Mouse (Mus musculus) T-helper 2 cell (primary cell): Measurements from ENCODE around the gene Bcr.

Experiments used
- in situ Hi-C: fragments of 300-600 bp; cut with MboI, MseI; formaldehyde crosslinking; loops from one replicate; pipeline ENCODE4 v1.15.1; 2025; ENCODE audit warnings: high pct_unique_total_duplicates

Gene Bcr

DNA sequence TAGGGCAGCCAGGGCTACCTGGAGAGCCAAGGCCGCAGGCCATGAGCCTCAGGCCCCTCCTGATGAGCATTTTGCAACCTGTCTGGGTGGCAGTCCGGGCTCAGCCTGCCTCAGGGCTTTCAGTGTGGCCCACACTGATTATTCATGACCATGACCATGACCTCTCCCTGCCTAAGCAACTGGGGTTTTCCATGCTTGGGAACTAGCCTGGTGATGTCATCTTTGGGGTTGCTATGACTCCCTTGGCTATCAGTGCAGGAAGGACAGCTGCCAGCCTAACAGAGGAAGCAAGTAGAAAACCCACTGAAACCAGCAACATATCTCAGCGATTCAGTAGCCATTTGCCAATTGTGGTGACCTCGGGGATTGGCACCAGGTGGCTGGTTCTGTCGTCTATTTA, 60.6 kb downstream of the Bcr start:
- in situ Hi-C loops: loop anchor here (25.0 kb wide), 1 partner anchor 984 kb away; no protein-coding TSS in a partner anchor

DNA sequence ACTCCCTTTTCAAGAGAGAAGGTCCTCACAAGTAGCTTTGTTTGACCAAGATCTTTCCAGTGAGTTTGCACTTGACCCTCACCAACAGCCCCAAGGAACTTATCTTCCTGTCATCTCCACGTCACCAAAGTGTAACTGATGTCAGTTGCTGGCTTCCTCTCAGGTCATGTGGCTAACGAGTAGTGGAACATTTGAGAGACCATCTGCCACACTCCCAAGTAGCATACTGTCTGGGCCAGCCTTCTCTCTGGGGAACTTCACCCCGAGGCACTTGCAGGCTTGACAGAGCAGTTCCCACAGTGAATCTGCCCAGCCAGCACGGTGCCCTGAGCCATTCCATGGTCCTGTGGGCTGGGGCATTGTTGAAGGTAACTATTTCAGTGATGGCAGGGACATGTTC, 65.2 kb downstream of the Bcr start:
- in situ Hi-C loops: no loop called here

DNA sequence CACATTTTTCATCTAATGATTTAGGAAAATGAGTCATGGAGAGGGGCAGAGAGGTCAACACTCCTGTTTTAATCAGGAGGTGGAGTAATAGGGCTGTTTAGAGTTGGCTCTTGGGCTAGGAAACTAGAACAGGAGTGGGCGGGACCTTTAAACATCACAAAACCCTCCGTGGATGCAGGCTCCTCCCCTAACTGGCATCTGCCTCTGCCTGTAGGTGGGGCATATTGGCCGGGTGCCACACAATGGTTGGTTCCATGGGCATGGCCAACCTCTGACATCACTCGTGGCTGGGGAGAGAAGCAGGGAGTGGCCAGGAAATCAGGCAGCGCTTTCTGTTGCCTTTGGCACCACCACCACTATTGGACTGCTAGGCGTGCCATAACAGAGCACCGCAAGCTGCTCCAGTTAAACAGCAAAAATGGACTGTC, 68.9 kb downstream of the Bcr start:
- in situ Hi-C loops: no loop called here

DNA sequence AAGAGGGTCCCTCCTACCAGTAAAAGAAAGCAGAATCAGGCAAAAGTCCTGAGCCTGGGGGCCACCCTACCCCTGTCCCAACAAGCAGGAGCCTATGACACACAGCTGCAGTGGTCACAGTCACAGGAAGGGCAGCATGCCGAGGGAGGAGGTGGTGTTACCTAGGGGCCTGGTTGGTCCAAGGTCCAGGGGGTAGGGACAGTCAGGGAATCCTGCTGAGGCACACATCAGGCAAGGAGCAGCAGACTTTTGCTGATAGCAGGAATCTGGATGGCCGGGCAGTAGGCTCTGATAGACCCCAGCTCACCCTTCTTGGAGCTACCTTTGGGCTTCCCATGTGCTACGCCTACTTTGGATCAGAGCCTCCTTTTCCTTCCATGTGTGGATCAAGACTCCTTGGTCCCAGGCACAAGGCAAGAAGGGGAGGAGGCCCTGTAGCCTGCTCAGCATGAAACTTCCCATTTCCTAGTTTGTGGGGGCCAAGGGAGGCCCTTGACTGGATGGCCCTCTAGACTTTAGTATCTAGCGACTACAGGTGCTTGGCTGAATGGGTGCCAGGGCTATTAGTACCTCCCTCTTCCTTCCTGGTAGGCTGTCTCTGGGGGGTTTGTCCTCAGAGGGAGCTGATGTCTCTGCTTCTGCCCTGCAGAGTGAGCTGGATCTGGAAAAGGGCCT, 70.1 kb downstream of the Bcr start:
- in situ Hi-C loops: no loop called here

DNA sequence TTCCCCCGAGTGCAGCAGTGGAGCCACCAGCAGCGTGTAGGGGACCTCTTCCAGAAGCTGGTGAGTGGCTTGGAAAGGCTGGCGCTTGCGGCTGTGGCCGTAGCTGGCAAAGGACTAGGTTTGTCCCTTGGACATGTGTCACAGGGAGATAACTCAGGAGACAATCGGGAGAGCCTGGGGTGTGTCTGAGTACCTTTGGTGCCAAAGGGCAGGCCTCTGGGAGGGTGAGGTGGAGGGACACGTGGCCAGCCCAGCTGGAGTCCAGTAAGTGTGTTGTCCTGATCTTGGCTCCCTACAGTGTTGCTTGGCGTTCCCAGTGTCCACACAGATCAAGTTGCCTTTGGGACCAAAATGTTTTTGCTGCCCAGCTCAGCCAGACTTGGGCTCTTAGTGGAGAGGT, 71.2 kb downstream of the Bcr start:
- in situ Hi-C loops: no loop called here

DNA sequence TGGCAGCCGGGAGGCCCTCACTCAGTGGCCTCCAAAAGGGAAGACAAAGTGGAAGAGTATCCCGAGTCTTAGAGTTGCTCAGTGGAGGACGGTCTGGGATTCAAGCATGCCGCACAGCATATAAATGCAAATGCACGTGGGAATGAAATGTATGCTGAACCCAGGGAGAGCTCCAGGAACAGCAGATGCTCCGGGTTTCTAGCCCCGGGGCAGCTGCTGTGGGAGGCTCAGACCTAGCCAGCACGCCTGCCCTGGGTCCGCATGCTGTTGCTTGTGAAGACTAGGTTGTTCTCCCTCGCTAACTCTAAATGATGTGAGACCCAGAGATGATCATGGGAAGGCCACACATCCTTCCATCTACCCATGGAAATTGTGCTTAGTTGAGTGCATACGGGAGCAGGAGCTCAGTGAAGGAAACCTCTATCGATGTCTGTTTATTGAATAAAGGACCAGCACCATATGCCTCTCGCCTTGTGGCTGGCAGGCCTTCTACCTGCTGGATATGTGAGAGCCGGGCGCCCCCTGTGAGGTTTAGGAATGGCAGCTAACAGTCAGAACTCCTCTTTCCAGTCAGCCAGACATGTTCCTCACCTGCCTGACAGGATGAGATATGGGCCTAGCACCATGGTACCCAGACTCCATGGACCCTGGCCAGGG, 74.6 kb downstream of the Bcr start:
- in situ Hi-C loops: no loop called here

DNA sequence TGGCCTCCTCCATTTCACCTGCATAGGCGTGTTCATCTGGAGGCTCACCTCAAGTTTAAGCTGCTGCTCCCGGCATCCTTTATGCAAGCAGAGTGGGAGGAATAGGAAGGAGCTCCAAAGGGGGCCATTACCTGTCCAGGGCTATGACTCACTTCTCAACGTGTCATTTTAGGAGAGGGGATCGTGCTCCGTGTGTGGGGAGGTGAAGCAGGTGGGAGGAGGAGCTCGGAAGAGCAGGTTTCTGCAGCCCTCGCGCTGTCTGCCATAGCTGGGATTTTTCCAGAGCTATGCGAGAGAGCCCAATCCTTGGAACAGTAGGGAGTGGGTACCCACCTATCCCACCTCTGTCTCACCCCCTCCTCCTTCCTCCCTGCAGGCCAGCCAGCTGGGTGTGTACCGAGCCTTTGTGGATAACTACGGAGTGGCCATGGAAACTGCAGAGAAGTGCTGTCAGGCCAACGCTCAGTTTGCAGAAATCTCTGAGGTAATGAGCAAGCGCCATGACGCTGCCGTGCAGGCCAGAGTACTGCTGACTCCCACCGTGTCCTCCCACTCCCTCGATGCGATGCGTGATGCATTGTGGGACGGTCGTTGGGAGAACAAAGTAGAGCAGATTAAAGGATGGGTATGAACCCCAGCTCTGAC, 75.2 kb downstream of the Bcr start:
- in situ Hi-C loops: no loop called here

DNA sequence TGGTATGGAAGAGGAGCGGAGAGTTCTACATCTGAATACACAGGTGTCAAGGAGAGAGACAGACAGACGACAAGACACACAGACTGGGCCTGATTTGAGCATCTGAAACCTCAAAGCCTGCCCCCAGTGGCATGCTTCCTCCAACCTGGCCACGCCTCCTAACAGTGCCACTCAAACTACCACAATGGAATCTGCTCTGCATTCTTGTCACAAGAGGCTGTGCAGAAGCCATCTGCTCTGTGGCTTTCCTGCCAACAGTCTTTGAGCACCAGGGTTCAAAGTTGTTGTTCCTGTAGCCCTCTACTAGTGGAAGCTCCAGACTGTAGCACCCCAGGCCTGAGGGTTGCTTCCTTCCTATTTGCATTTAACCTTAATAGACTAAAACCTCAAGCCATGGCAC, 76.8 kb downstream of the Bcr start:
- in situ Hi-C loops: no loop called here

DNA sequence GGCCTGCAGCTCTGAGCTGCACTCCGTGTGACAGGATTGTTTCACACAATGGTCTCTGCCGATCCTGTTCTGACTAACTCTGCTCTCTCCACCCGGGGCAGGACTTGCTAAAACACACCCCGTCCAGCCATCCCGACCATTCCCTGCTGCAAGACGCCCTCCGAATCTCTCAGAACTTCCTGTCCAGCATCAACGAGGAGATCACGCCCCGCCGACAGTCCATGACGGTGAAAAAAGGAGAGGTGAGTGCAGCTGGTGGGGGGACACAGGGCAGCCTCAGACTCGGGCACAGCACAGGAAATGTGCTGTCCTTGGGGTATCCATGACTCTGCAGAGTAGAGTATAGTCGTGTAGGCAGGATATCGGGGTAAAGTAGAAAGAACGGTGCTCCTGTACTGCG, 84.8 kb downstream of the Bcr start:
- in situ Hi-C loops: no loop called here

DNA sequence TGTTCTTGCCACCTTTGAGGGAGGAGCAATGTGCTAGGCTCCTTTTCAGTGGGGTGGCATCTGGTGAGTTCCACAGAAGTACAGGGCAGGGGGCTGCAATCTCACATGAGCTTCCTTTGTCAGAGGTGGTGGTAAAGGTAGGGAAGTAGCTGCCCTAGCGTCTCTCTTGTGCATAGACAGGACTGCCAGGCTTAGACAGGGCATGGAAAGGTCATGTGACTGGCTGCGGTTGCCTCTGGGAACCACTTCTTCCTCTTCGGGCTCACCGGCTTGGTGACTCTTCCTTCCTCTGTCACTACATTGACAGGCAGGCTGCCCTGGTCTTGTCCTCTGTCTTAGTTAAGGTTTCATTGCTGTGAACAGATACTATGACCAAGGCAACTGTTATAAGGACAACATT, 85.6 kb downstream of the Bcr start:
- in situ Hi-C loops: no loop called here

DNA sequence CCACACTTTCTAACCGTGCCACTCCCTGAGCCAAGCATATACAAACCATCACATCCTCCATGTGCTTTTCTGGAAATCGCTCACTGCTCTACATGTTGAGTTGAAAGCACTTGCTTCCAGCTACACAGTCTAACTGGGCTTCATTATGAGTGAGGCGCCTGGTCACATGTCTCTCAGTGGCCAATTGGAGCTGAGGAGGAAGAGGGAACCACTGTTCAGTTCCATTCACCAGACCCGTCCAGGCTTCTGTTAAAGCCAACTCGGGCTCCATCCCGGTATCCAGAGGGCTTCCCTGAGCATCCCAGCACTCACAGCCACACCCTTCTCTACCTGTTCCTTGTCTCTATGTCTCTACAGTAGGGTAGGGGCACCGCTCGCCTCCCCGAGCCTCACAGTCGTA, 86.2 kb downstream of the Bcr start:
- in situ Hi-C loops: no loop called here

DNA sequence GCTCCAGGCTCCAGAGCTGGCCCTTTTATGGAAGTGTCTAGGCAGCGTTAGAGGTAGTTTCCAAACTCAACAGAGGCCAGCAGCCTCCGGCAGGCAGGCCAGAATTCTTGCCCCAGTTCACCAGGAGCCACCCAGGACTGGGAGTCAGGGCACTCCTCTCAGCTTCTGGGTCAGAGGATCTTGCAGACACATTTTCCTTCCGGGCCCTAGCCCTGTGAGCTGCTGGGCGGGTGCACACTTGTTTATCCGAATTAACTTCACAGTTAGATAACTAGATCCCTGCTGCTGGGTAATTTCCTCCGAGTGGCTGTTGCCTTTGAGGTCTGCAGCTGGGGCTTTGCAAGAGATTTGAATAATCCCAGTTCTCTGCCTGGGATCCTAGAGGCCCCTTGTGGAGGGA, 87.9 kb downstream of the Bcr start:
- in situ Hi-C loops: no loop called here

DNA sequence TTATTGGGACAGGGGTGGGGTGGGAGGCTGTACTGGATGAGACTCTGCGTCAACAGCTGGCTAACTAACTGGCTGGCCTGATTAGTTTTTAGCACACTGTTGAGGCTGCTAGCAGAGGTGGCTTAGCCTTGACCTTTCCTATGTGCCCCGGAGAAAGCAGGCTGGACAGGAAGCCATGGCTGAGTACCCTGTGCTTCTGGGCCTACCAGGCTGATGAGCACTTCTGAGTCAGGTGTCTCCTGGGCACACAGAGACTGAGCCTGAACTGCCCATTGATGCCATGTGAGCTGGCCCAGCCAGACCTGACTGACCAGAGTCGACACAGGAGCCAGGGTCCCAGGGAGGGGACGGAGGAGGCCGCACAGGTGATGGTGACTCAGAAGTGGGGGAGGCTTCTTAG, 90.0 kb downstream of the Bcr start:
- in situ Hi-C loops: loop anchor here (5.0 kb wide), 1 partner anchor 93 kb away; no protein-coding TSS in a partner anchor

DNA sequence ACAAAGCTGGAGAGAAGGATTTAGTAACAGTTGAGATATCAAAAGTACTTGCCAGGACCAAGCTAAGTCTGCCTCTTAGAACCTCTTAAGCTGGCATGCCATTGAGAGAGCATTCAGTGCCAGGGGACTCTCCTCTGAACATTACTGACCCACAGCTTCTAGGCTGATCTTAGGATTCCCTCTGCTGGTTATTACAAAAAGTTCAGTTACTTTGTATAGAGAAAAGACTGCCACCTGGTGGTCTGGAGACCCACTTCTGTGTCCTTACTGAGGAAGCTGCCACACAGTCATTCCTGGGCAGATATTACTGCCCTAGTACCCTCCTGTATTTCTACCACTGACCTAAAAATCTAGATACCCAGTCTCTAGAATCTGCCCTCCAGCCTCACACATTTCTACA, 90.9 kb downstream of the Bcr start:
- in situ Hi-C loops: loop anchor here (5.0 kb wide), 1 partner anchor 94 kb away; no protein-coding TSS in a partner anchor

DNA sequence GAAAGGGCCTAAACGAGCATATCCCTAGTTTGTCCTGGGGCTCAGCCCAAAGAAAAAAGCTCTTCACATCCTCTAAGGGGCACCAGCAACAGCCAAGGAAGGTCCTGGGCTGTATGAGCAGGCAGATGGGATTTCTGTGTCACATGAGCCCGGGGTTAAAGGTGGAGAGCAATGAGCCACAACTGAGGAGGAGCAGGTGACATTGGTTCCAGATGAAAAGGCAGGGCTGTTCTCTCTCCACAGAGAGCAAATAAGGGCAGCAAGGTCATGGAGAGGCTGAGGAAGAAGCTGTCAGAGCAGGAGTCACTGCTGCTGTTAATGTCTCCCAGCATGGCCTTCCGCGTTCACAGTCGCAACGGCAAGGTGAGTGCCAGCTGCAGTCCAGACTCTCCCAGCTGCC, 96.4 kb downstream of the Bcr start:
- in situ Hi-C loops: loop anchor here (5.0 kb wide), 1 partner anchor 205 kb away; no protein-coding TSS in a partner anchor

DNA sequence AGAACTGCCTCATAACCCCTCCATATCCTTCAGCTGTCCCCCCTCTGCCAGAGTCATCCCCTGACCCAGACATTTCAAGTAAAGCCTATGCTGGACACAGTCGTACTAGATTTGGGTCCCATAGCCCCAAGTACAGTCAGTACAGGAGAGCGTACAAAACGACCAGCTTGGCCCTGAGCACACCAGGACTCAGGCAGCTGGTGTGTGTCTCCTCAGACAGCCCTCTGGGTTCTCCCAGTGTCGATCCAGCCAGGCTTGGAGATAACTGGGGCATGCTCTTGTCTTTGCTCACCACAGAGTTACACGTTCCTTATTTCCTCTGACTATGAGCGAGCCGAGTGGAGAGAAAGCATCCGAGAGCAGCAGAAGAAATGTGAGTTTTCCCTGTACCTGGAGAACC, 97.3 kb downstream of the Bcr start:
- in situ Hi-C loops: loop anchor here (5.0 kb wide), 1 partner anchor 205 kb away; no protein-coding TSS in a partner anchor

DNA sequence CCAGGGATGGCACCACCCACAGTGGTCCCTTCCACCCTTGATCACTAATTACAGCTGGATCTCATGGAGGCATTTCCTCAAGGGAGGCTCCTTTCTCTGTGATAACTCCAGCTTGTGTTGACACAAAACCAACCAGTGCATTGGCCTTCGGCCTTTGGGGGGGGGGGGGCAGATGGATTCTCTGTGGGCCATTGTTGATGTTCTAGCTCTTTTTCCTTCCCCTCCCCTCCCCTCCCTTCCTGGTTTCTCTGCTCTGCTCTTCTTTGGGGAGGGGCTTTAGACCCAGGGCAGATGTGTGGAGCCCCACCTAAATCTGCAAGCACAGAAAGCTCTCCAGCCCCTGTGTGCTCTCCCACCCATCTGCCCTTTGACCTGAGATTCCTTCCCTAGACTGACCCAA, 98.0 kb downstream of the Bcr start:
- in situ Hi-C loops: loop anchor here (5.0 kb wide), 1 partner anchor 206 kb away; no protein-coding TSS in a partner anchor

DNA sequence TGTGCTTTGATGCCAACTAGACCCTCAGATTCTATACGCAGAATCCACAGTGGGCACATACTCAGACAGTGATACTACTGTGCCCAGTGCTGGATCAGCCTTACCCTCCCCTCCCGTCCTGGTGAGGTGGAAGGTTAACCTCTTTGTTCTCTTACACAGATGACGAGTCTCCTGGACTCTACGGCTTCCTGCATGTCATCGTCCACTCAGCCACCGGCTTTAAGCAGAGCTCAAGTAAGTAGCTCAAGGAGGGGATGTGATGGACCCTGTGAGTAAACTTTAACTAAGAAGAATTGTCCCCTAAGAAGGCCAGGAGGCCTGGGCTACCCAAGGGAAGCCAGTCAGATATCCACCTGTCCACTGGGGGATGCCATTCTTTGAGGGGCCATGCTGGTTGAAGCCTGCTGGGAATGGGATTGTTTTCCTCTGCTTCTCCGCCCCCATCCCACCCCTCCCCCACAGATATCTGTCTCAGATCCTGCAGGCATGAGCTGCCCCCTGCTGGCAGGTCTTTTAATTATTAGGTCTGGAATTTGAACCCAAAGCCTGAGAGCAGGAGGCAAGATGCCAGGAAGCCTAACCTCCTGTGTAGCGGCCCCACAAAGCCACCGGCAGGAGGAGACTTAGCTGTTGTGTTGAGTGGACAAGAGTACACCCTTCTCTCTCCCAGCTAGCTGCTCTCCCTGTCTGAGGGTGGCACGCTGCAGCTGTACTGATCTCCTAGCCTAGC, 99.9 kb downstream of the Bcr start:
- in situ Hi-C loops: no loop called here

DNA sequence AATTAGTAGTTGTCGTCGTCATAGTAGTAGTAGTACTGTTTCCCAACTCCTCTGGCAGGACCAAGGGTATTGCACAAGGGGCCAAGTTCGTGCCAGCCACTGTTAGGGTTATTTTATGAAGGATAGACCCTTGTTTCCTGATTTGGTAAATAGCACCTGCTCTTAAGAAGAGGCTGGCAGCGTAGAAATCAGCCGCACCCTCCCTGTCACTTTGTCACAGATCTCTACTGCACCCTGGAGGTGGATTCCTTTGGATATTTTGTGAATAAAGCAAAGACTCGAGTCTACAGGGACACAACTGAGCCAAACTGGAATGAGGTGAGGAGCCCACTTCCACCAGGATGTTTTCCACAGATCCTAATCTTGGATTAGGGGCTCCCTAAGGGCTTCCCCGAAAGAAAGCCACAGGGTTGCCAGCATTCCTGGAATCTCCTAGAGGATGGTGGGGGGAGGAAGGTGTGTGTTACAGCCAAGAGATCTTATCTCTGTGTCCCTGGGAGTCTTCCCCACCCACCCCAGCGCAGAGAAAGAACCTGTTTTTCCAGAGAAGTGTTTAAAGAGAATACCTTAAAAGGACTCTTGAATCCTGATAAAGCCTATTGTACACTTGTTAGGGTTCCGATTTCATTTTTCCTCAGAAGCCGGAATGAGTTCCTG, 105.6 kb downstream of the Bcr start:
- in situ Hi-C loops: no loop called here

DNA sequence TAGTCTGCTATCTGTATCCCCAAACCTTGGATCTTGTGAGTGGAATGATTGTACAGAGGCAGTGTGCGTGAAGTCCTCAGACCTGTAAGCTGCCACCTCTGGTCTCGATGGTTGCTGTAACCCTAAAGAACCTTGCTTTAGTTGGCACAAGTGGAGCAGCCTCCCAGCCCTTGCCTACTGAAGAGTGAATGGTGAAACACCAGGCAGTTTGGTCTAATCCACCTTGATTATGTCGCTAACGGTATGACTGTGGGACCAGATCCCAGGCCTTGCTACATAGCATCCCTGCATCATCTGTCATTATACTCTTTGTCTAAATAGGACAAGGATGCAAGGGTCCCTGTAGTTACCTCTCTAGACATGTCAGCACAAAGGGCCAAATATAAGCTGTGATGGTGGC, 106.2 kb downstream of the Bcr start:
- in situ Hi-C loops: no loop called here

DNA sequence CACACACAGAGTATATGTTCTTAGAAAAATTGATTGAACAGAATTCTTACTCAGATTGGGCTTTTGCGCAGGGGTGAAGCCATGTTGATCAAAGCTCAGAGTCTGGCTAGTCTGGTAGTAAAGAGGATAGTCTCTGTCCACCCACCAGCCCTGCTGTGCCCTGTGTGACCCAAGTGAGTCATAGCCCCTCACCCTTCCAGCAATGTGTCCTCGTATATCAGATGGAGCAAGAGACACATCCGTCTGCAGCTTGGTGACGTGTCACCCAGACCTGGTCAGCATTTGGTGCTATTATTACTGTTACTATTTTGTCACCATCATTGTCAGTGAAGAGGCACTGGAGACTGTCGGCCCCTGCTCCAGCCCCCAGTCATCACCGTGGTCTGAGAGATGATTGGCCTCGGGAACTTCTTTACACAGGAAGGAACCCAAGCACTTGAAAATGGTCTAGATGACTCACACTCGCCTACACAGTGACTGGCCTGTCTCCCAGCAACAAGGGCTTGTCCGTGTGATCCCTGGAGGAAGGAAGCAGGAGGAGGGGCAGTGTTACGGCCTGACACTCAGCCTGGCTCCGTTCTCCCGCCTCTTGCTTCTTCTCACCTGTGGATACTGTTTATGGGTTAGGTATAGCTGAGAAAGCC, 109.9 kb downstream of the Bcr start:
- in situ Hi-C loops: no loop called here
